Mouse (Mus musculus): Measurements from ENCODE around the gene Iqce.

DNA sequence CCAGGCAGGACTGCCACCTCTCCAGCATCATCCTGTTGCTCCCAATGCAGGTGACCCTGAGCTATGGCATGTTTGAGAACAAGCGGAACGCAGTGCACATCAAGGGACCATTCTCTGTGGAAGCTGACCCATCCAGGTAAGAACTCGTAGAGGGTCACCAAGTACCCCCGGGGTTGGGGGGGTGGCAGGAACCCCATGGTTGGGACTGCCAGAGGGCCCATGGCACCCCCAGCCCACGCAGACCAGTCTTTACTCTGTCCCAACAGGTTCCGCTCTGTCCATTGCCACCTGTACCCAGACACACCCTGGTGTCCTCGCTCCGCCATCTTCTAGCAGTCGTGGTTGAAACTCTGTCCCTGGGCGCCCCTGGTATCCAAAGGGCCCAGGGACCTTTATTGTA, 88.0 kb downstream of the Iqce start:
- TF ChIP-seq CTCF (IDR thresholded peaks at IDR 0.05; ENCODE audit: control insufficient read depth, insufficient read depth, insufficient read length) (no peak), MYOG (IDR thresholded peaks at IDR 0.05; ENCODE audit: control insufficient read depth, extremely low read depth, insufficient read length) (no peak), CEBPB (IDR thresholded peaks at IDR 0.05; ENCODE audit: low read depth) (no peak), MAX (IDR thresholded peaks at IDR 0.05) (no peak), USF1 (IDR thresholded peaks at IDR 0.05; ENCODE audit: low read depth) (no peak)

Data from C2C12 (cell line).